Mouse (Mus musculus) v-Abl transformed pro-B cells (cell line): ENCODE measurements around the gene Hs2st1.

Experiments
- in situ Hi-C, 2 experiments: fragments of 400-800 bp; cut with MboI; formaldehyde crosslinking; loops; one replicate each; pipeline ENCODE4 v1.15.1; 2025; ENCODE audit not compliant: unreplicated experiment in 2 of 2

Gene Hs2st1

DNA sequence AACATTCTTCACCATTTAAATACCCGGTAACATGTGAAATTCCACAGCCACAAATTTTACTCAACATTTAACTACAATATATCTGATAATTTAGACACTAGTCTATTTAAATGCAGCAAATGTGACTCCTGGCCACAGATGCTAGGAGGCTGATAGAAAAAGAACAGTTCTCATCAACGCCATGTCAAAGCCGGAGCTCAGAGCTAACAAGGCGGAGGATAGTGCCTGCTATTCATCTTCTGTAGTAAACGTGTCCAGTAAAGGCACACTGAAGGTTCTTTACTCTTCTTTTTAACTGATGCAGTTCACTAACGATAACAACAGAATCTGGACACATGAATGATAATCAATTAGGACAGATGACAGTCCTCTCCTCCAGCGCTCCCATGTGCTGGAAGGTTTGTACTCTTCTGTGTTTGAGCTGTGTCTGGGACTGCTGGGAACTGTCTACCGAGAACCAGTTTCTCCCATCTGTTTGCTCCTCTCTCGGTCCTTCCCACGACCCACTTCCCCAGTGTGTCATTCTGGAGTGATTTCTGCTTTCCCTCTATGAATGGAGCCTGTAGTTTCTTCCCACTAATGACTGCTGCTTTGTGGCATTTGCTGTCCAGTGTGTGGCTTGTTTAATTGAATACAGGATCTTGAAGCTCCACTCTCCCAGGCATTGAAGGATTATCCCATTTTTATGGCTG, 50.3 kb downstream of the Hs2st1 start:
- in situ Hi-C loops, result no loop called here

DNA sequence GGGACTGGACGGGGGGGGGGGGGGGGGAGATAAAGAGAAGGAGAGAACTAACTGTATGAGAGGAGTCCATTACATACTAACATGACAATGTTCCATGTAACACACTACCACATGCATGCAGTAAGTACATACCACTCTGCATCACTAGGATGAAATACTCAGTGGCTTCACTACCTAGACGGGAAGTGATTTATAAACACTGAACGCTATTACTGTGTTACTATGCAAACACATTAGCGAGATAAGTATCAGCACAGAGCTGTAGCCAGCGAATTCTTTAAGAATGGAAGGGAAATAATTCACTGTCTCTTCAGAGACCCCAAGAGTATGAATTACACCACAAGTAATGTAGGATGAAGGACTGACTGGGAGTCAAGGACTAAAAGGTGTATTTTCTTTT, 51.1 kb downstream of the Hs2st1 start:
- in situ Hi-C loops, result no loop called here

DNA sequence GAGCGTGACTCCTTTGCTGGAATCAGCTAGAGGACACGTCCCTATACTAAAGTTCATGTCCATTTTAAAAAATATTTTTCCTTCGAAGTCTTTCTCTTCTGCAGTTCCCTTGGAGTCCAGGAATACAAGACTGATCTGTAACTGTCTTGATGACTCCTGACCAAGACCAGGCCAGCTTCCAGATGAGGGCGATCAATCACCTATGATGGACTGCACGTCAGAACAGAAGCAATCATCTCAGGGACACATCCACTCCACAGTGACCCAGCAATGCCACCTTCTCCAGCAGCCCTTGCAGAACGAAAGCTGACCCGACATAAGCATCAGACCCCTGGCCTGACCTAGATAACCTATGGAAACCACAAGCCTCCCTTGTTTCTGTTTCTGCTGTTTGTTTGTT, 54.7 kb downstream of the Hs2st1 start:
- in situ Hi-C loops, result no loop called here

DNA sequence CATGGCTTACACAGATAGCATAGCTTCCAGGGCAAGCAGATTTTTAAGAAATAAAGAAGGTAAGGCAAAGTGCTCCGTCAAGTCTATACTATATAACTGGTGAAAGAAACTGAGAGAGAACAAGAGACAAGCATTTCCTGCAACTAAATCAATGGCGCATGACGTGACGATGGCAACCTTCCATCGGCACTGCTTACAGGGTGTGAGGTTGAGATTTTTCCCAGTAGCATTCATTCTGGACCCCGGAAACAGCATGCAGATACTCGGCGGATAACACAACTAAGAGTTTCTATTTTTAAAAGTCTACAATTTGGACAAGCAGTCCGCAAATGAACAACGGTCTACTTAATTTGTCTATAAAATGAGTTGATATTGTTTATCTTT, 55.9 kb downstream of the Hs2st1 start:
- in situ Hi-C loops, result no loop called here

DNA sequence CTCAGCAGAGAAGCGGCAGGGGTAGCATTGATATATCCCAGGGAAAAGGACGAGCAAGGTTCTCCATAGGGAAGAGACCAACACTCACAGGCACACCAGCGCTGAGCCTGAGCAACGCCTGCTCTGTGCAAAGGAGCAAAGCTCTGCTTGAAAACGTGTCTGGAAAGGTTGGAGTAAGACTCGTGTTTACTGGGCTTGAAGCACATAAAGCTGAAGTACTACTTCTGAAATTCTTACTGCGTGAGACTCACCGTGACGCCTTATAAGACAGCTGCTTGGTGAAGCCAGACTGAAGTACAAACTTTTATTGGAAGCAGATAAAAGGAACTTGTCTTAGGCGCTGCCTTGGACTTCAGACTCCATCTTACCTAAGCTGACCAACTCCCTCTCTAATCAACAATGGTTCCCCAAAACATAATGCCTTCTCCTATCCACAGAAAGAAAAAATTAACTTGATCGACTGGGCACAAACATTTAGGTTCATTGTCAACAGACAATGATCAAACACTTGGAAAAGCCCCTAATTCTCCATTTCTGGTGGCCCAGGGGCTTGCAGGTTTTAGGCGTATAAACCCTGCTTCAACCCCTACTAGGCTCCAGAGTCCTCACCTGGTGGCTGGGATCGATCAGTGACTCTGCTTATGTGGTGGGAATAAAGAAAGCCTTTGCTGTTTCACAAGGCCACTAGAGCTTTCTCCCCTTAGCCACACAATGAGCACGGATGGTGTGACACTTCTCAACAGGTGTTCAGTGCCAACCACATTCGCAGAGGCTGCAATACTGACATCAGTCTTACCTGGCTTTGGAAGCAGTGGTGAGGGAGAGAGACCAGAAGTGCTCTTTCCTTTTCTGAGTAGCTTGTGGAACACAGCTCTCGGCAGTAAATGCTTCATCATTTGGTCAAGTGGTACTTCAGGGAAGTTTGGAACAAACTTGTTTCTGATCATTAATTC, 56.5 kb downstream of the Hs2st1 start:
- in situ Hi-C loops, result no loop called here

DNA sequence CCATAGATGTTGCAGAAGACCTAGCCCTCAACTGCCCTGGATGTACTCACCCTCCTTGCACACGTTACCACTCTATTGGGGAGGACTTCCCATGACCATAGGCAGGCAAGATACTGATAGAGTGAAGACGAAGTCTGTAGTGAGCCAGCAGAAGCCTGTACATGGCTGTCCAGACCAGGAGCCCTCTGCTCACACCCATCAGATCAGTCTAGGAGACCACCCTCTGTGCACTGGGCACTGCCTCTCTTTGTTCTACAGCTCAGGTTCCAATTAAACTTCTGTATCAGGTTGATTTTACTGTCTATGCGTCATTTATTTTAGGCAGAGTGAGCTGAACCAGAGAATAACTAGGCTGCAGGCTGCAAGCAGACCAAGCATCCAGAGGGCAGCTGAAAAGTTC, 59.3 kb downstream of the Hs2st1 start:
- in situ Hi-C loops, result no loop called here

DNA sequence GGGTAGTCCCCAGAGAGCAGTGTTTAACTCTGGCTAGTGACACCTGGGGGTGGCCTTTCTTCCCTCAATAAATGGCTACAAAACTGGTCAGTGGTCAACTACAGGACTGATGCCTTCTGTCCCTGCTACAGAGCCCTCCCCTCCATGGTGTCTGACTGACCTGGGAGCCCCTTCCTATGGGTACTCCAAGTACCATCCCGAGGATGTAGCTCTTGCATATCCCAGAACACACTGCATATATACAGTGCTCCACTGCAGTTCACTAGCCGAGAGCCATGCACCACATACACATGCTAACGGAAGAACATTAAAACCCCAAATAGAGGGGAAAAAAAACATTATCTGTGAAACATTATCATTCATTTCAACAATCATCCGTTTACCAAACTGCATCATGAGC, 61.6 kb downstream of the Hs2st1 start:
- in situ Hi-C loops, result no loop called here

DNA sequence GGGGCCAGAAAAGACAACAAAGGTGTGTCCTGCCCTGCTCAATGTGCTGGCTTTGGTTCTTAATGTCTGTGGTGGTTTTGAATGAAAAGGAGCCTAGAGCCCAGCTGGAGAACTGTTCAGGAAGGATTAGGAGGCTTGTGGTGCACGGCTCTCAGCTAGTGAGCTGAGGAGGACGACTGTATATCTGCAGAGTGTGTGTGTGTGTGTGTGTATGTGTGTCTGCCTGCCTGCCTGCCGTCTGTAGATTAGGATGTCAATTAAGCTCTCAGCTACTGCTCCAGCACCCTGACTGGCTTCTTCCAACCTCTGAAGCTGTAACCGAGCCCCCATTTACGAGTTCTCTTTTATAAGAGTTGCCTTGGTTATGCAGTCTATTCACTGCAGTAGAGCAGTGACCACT, 62.1 kb downstream of the Hs2st1 start:
- in situ Hi-C loops, result no loop called here

DNA sequence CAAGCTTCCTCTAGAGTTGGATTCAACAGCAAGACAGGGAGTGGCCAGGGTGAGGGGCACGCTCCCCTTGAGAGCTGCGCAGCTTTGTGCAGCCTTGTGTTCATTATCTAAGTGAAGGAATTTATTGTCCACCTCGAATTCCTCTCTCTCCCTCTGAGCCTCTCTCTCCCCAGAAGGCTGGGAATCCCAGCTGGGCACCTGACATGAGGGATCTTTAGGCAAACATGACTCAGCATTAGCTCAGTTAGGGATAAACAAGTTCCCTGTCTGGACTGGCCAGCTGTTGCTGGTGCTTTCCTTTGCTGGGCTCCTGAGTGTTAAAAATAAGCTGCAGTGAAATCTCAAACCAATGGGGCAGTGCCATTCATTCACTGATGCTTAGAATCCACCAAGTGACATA, 63.8 kb downstream of the Hs2st1 start:
- in situ Hi-C loops, result no loop called here

DNA sequence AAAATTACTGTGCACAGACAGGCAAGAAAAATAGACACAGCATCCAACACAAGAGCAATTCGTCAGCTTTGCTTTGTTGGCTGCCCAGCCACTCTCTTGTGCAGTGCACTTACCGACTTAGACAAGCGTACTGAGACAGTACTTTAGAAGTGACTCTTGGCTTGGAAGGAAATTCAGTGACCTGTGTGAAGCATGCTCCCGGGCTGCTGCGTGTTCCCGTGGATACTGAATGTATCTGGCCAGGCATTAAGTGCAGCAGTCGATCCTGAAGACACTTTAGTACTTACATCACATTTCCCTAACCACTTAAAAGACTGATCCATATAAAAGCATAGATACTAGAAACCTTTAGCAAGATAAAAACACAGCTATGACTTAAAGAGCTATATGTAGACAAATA, 68.1 kb downstream of the Hs2st1 start:
- in situ Hi-C loops, result no loop called here

DNA sequence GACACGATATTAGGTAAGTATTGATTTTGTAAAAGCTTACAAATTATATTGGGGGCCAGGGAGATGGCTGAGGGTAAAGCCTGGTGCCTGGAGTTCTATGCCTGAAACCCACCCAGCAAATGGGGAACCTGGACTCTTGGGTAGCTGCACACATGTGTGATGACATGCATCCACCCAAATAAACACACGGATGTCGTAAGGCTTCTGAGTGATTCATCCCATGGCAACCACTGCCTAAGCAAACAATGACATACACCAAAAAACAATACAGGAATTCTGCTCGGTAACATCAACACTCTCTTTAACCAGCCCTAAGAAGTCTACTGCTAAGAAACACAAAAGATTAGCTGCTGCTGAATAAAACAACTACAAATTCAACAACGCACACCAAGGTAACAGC, 73.2 kb downstream of the Hs2st1 start:
- in situ Hi-C loops, result no loop called here

DNA sequence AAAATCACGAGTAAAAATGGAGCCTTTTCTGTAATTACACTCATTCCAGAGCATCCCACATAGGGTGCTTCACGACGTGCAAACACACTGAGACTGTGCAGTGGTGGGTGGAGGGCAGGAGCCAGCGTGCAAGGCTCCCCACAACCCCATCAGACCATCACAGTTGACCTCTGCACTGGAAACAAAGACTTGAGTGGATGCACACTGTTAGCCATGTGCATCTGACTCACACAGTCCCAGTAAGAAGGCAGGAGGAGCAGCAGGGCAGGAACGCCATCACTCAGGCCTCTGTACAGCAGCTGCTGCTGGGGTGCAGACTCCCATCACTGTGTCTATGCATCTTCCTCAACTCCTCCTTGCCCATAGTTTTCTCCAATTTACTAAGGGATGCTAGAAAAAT, 75.1 kb downstream of the Hs2st1 start:
- in situ Hi-C loops, result no loop called here

DNA sequence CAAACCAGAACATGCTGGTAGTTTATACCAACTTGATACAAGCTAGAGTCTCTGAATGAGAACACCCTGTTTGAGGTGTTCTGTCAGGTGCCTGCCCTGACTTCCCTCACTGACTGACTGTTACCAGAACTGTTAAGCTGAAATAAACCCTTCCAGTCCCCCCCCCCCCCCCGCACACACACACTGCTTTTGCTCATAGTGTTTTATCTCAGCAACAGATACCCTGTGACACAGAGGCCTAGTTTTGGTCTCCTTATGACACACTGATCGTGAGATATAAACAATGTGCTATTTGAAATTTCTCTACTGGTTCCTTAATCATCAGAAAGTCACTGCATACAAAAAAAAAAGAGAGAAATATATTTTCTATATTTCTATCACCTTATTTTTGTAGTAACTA, 81.2 kb downstream of the Hs2st1 start:
- in situ Hi-C loops, result no loop called here

DNA sequence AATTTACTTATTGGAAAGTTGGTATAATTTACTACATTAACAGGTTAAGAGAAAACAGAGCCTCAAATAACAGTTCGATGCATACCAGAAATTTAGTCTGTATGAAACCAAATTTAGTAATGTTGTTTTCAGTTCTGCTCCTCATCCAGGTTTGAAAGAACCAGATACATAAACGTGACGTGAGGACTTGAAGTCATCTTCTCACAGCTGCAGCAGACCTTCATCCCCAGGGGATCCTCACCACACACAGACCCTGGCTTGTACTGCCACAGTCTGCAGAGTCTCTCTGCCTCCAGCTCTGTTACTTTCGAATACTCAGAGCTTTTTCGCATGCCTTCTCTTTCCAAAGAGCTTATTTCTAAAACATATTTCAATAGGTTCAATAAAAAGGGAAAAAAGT, 89.4 kb downstream of the Hs2st1 start:
- in situ Hi-C loops, result no loop called here

DNA sequence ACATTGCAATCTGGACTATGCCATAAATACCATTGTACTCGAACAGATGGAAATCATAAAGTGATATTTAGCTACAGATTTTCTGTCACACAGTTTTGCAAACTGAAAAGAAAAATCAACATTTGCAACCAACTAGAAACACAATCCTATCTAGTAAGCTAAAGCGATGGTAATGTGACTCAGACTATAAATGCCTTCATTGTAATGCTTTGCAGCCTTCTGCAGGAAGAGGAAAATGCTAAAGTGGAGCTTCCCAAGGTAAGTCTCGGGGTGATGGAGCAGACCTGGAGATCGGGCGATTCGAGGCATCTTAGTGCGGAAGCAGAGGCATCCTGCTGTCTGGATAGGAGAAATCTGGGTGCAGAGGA, 91.6 kb downstream of the Hs2st1 start:
- in situ Hi-C loops, result loop anchor here in 1 of 2 experiments (5.0 kb wide), 1 partner anchor 84 kb away; no protein-coding TSS in a partner anchor

DNA sequence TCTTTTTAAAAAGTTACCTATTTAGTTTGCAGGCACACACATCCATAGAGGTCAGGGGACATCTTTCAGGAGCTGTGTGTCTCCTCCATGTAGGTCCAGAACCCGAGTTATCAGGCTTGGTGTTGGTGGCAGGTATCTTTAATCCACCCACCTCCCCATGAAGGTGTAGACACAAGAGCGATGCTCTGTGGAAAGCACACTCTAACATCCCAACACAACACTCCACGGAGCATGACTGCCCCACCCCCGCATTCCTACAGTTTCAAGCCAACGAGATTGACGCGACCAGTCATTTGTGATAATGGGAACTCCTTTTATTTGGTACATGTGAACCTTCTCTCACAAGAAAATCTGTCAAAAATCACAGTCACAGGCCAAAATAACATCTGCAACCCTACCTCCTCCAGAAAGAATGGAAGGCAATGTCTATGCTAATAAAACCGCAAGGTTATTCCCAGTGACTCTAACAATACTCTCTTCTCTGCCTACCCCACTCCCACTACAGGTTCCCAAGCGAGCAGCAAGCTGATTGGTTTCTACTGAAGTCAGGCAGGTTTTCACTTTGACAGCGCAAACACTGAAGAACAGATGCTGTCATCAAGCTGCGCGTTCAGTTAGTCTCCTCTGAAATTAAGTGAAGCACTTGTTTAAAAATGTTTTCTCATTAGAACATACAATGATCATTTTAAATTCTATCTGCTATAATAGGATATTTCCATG, 92.1 kb downstream of the Hs2st1 start:
- in situ Hi-C loops, result loop anchor here in 1 of 2 experiments (5.0 kb wide), 1 partner anchor 84 kb away; no protein-coding TSS in a partner anchor

DNA sequence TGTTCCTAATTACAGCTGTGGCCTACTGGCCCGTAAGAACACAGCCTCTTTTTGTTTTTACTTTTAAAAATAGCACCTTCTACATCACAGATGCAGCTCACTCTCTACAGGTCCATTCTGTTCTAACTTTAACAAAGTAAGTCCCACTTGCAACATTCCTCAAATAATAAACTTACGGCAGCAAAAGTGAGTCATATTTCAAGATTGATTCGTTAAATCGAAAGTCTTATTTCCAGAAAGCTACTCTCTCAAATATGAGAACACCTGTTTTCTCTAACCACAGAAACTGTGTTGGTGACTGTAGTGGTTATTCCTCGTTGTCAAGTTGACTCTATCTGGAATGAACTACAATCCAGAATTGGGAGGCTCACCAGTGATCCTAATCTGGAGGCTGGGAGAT, 94.1 kb downstream of the Hs2st1 start:
- in situ Hi-C loops, result loop anchor here in 1 of 2 experiments (5.0 kb wide), 1 partner anchor 86 kb away; no protein-coding TSS in a partner anchor

DNA sequence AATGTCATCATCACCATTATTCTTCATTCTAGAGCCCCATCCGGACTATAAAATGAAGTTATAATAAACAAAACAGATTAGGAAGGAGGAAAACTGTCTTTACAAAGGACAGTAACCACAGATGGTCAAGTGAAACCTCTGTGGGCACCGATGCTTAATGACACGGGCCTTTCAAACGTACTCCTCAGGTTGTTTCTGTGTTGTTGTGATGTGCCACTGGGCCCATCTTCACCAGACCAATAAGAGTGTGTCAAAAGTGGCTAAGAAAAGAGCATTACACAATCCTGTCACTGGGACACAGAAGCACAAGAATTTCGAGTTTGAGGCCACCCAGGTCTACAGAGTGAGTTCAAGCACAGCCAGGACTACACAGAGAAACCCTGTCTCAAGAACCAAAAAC, 95.3 kb downstream of the Hs2st1 start:
- in situ Hi-C loops, result loop anchor here (5.0 to 25.0 kb wide), 3 partner anchors 88 to 1438 kb away; partner anchors contain the start of genes Bcl10 (in 1 of the 2) and Znhit6 (in 1 of the 2)

DNA sequence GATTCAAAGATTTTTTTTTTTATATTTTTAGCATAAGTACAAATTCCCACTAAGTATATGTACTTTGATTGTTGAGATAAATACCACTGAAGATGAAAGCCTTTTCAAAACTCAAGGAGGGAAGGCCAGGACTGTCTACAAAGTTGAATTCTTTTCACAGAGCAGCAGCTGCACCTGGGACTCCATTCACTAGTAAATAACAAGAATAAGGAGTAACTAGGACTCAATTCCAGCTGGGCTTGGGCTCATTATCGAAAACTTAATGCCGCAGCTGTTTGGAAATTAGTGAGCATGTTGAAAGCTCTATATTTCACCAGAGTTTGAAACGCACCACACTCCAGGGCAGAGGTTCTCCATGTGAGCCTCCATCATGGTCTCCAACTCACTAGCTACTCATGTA, 98.0 kb downstream of the Hs2st1 start:
- in situ Hi-C loops, result loop anchor here (25.0 kb wide), 2 partner anchors 1115 to 1440 kb away; partner anchors contain the start of genes Bcl10 (in 1 of the 2) and Znhit6 (in 1 of the 2)

DNA sequence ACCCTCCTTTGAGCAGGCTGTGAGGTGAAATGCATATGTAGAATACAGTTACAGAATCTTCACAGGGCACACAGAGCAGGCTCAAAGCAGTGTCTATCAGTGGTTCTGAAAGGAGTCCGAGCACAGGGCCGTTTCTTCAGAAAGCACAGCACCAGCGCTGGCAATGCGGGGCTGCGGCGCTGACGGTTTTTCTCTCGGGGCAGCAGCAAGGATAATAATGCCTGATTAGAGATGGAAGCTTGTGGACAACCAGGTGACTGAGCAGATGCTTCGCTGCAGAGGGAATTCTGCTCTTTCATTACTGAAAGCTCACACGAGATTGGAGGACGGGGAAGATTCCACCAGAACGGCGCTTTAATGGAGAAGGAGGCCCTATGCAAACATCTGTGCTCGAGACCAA, 99.1 kb downstream of the Hs2st1 start:
- in situ Hi-C loops, result loop anchor here (25.0 kb wide), 2 partner anchors 1116 to 1441 kb away; partner anchors contain the start of genes Bcl10 (in 1 of the 2) and Znhit6 (in 1 of the 2)

DNA sequence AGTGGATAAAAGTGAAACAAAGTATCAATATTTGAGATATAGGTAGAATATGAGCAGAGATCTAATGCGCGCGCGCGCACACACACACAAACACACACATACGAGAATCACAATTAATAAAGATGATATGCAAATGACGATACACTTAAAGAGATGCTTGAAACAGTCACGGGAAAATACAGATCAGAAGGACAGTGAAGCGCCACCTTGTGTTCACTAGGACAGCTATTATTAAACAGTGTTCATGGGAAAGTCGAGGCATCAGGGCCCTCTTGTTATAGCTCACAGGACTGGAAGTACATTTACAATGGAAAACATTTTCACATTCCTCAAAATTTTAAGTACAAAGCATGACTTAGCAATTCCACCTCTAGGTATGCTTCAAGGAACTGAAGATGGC, 102.5 kb downstream of the Hs2st1 start:
- in situ Hi-C loops, result loop anchor here (5.0 to 25.0 kb wide), 4 partner anchors 230 to 1445 kb away; partner anchors contain the start of genes Bcl10 (in 1 of the 2) and Znhit6 (in 1 of the 2)
